Mouse (Mus musculus) cerebellum, adult 11 months (tissue): Measurements from ENCODE around the gene Tmem127.
"Not testable (repeated sequence)": the region's sequence is repeated elsewhere in the genome, so short reads cannot be mapped to it uniquely, and the experiment has no call there.

ENCODE experiments used
- DNase-seq: peaks from one replicate; pipeline ENCODE4 v3.0.0; 2022

Tmem127 gene

GRCm38 (mm10) chr2:127247592-127248333 lies at the start of gene Tmem127, which contains the start of gene Ciao1:
TSS of gene Tmem127 (plus strand) at chr2:127247908.
TSS of gene Ciao1 (minus strand) at chr2:127247816.
- DNase-seq = peak; percentile 96

DNA sequence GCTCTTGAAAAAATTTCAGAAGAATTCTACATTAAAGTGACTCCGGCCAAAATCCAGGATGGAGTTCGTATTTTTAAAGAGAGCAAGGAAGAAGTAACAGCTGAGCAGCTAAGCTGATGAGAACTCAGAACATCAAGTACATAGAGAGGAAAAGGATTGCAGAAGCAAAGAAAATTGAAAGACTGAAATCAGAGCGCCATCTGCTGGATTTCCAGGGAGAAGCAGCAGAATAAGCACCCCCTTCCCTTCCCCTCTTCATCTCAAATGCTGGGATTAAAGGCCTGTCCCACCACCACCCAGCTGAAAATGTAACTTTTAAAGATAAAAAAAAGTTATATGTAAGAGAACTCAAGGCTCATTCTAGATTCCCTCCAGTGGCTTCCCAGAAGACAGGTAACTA lies 42.8 kb upstream of the Tmem127 start:
- DNase-seq = peak; percentile 41

GRCm38 (mm10) chr2:127205936-127206335 lies 41.8 kb upstream of the Tmem127 start:
- DNase-seq = not testable (repeated sequence)

- no peak for DNase-seq
Observed at GRCm38 (mm10) chr2:127206916-127207315, 40.8 kb upstream of the Tmem127 start.

- DNase-seq = peak; percentile 95
Observed at GRCm38 (mm10) chr2:127207547-127208451, 39.9 kb upstream of the Tmem127 start, which contains the start of the genes 1810024B03Rik and Snrnp200. TSS of gene 1810024B03Rik (minus strand) at chr2:127208280. TSS of gene Snrnp200 (plus strand) at chr2:127208386.

DNA sequence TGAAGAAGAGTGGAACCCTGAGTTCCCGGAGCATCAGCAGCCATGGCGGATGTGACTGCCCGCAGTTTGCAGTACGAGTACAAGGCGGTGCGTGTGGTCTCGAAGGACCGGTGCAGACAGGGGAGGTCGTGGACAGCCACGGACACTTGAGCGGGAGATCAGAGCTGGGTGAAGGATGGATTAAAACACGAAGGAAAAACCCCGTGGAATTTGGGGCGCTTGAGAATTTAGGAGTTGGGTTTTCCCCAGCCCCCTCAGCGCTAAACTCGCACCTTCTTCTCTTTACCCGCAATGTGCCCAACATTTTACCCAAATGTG lies 39.3 kb upstream of the Tmem127 start:
- no peak for DNase-seq

DNA sequence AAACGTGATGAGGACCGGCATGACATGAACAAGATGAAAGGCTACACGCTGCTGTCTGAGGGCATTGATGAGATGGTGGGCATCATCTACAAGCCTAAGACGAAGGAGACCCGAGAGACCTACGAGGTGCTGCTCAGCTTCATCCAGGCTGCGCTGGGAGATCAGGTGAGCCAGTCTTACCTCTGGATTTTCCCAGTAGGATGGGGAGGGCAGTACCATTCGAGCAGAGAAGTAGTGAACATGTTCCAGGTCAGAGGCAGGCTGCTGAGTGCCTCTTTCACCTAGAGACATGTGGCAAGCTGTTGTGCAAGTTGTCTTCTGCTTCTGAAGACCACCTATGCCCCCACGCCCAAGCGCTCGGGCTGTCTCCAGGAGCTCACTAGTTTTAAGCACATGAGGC lies 37.0 kb upstream of the Tmem127 start:
- DNase-seq = no peak

GRCm38 (mm10) chr2:127217746-127218145 lies 30.0 kb upstream of the Tmem127 start:
- DNase-seq = no peak

DNA sequence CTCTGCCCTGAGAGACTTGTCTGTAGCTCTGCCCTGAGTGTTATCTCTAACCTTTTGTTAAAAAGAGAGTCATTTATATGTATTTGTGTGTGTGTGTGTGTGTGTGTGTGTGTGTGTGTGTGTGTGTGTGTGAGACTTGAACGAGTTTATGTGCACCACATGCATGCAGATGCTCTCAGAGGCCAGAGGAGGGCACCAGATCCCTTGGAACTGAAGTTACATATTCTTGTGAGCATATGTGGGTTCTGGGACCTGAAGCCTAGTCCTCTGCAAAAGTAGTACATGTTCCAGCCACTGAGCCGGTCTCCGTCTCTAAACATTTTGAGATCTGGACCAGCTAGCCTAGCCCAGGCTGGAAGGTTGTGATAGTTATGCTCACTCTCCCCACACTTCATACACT lies 22.4 kb upstream of the Tmem127 start:
- no peak for DNase-seq

DNA sequence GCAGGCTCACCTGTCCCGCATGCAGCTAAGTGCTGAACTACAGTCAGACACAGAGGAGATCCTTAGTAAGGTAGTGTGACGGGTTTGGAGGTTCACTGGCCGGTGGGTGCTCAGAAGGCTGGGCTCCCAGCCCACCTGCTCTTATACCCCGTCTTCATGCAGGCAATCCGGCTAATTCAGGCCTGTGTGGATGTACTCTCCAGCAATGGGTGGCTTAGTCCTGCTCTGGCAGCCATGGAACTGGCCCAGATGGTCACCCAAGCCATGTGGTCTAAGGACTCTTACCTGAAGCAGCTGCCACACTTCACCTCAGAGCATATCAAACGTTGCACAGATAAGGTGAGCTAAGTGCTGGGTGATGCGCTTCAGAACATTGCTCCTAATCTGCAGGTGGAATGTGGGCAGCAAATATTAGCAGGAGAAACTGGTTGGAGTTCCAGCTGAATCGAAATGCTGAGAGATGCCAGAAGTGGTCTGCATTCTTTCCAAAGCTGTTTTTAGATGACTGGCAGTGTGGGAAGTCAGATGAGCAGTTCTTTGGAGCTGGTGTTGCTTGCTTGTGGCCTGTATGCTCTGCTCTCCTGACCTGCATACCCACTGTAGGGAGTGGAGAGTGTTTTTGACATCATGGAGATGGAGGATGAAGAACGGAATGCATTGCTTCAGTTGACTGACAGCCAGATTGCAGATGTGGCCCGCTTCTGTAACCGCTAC lies 9.7 kb upstream of the Tmem127 start:
- DNase-seq = no peak

DNA sequence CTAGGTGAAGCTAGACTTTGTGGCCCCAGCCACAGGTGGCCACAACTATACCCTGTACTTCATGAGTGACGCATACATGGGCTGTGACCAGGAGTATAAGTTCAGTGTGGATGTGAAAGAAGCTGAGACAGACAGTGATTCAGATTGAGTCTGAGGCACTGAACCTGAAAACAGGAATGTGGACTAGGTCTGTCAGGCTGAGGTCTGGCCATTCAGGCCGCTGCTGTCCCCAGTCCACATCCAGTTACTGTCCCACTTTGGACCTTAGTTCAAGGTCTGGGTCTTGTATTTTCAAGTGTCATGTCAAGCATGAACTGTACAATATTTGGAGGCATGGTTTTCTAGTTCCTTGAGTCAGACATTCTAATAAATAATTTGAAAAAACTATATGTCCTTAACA lies 7.6 kb upstream of the Tmem127 start:
- DNase-seq = no peak

GRCm38 (mm10) chr2:127248334-127249004 lies 761 bp downstream of the Tmem127 start:
- DNase-seq = peak; percentile 59

DNA sequence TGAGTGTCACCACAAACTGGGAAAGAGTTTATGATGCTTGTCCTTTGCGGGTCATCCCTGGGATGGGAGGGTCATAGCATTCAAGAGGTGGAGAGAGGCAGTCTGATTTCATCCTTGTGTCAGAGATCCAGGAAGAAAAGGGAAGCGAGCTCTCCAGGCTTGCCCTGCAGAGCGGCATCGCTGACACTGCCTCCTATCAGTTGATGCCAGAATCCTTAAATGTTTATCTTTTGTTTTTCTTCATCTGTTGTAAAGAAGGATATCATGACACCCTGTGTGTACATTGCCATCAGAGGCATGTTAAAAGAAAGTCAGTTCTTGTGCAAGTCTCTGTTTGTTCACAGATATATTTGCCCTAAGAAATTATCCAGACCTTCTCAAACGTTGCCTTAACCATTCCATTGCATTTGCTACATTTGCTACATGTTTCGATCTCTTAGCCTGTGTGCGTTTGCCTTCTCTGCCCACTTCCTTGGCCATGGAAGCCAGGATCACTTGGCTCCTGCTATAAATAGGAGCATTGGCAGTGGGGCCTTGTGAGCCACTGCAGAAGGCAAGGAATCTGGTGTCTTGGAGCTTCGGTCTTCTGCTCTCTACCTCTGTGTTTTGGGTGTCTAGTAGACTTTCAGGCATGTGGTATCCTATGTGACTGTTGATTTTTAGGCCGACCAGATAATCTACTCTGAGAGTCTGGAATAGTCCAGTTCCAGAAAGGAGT lies 2.7 kb downstream of the Tmem127 start:
- DNase-seq = no peak

DNA sequence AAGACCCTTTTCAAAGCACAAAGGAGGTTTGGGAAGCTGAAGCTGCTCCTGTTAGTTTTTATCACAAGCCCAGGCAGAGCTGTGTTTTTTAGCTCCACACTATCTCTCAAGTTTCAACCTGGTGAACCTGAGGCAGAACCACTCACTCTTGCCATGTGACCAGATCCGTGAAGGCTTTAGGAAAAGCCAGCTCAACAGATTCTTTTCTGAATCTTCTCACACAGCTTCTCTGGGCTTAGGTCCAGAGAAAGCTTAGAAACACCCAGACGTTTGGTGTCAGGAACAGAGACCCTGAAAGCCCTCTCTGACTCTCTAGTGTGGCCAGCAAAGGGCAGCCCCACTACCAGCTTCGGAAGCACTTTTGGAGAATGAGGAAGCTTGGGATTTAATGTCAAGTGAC lies 3.7 kb downstream of the Tmem127 start:
- DNase-seq = no peak

DNA sequence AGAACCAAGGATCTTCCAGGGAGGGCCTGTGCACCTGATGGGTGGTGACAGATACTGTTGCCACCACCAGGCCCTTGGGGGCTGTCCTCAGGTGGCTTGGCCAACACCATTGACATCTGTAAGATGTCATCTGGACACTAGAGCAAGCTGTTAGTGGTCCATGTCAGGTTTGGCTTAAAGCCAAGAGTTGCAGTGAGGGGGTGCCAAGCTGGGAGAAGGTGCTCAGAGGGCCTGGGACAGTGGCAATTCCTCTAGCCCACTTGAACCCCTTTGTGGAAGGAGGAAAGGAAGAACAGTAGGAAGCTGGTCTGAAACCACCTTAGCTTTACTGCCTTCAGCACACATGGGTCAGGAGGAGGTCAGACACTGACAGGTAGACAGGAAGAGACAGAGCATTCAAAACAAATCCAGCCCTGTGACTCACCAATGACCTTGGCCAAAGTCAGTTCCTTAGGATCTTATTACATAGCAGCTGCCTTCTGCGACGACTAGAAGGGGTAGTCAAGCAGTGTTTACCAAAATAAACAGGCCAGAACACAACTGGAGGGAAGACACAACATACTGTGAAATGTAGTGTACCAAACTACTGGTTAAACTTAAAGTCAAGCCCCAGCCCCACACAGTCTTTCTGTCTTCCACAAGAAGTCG lies 4.3 kb downstream of the Tmem127 start:
- DNase-seq = no peak

GRCm38 (mm10) chr2:127252787-127253186 lies 5.1 kb downstream of the Tmem127 start:
- DNase-seq = no peak

GRCm38 (mm10) chr2:127254604-127255134 lies 7.0 kb downstream of the Tmem127 start:
- no peak for DNase-seq

GRCm38 (mm10) chr2:127255294-127255693 lies 7.6 kb downstream of the Tmem127 start:
- DNase-seq = no peak

DNA sequence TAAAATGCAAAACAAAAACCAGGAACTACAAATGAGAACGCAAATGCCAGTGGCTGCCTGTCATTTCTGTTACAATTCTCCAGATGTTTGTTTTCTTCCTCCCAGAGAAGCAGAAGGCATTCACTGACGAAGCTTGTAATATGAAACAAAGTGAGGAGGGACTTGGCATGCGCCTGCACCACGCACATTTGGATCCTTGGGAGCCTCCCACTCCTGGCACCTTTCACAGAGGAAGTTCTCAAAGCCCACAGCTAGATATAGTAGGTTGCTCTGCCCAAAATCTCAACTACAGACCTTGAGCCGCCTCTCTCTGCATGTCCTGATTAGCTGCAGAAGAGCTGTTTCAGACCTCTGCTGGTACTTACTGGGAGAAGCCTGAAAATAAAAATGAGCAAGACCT lies 11.6 kb downstream of the Tmem127 start:
- no peak for DNase-seq

DNA sequence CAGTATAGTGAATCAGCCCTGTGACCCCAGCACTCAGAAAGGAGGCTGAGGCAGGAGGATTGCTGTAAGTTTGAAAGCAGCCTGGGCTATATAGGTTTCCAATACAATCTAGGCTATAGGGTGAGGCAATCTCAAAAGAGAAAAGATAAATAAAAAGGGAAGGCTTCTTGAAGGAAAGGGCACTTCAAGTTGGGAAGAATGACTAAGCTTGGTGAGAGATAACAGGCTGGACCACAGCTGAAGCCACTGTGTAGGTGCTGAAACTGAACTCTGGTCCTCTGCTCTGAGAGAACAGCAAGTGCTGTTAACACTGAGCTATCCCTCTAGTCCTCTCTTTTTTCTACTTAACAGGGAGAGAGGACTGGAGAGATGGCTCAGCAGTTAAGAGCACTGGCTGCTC lies 14.8 kb downstream of the Tmem127 start:
- DNase-seq = no peak

DNA sequence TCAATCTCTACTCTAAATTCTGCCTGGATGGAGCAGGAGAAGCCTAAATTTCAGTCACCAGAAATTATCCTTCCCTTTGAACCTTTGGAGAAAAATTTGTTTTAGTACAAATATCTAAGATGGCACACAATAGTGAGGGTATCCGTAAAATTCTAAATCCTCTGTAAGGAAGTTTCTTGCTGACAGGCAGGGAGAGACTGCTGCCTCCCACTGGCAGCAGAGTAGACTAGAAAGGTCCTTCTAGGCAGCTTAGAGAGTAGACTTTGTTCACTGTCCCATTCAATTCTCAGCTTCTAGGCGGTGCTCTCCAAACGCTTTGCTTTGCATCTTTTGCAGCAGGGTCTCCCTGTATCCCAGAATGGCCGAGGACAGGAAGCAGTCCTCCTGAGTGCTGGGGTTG lies 20.1 kb downstream of the Tmem127 start:
- no peak for DNase-seq
